Mouse (Mus musculus) liver, adult 2 months (tissue): ENCODE results near the gene Sh3bp1. TPM values are rescaled to one million over a fixed set of nuclear protein-coding genes. Genes with fewer than 3 reads are reported as not detected.

Source experiments
- DNase-seq: peaks from one replicate; pipeline ENCODE4 v3.0.0-alpha.2; 2011; ENCODE audit warnings: low read depth, low spot score; ENCODE audit errors: extremely low read depth
- H3K27ac ChIP-seq: fragments of 200-500 bp; replicated peaks from 2 replicates; pipeline ENCODE4 v1.5.1; 2012; ENCODE audit warnings: low read depth, mild to moderate bottlenecking, control low read depth, inconsistent platforms, low read length; ENCODE audit not compliant: insufficient read depth
- H3K27me3 ChIP-seq: fragments of 200-500 bp; 2 replicates; pipeline ENCODE4 v1.6.1; 2012; ENCODE audit warnings: mild to moderate bottlenecking, moderate library complexity, low read length, inconsistent platforms; ENCODE audit not compliant: control insufficient read depth, insufficient read depth
- H3K36me3 ChIP-seq: fragments of 200-500 bp; 2 replicates; pipeline ENCODE4 v1.6.1; 2012; ENCODE audit warnings: low read length, inconsistent platforms; ENCODE audit not compliant: control insufficient read depth, insufficient read depth
- H3K4me1 ChIP-seq: fragments of 200-500 bp; 2 replicates; pipeline ENCODE4 v1.6.1; 2011; ENCODE audit warnings: low read length; ENCODE audit not compliant: control insufficient read depth, insufficient read depth
- H3K4me3 ChIP-seq: fragments of 200-500 bp; 2 replicates; pipeline ENCODE4 v1.5.1; 2011; ENCODE audit warnings: low read depth, mild to moderate bottlenecking, control low read depth, low read length, moderate library complexity; ENCODE audit not compliant: insufficient read depth
- H3K79me2 ChIP-seq: fragments of 200-500 bp; 2 replicates; pipeline ENCODE4 v1.6.1; 2012; ENCODE audit warnings: inconsistent platforms, mild to moderate bottlenecking, low read length, moderate library complexity; ENCODE audit not compliant: control insufficient read depth, insufficient read depth
- H3K9ac ChIP-seq: fragments of 200-500 bp; 2 replicates; pipeline ENCODE4 v1.6.1; 2012; ENCODE audit warnings: low read depth, mild to moderate bottlenecking, control low read depth, inconsistent platforms, low read length
- CTCF ChIP-seq: fragments of 200-500 bp; IDR thresholded peaks from 2 replicates; pipeline ENCODE4 v1.5.1; 2011; ENCODE audit warnings: low read depth, low read length, control low read depth
- POLR2A ChIP-seq: fragments of 200-500 bp; IDR thresholded peaks from 2 replicates; pipeline ENCODE4 v1.6.1; 2011; ENCODE audit warnings: low read length, control low read depth; ENCODE audit not compliant: insufficient read depth; ENCODE audit errors: extremely low read depth
- WGBS: fragments of 180-500 bp; shearing (Covaris S2); methylation state at CpG from one replicate; pipeline ENCODE4 v1.1.7; 2018; 5-methylcytosine and 5-hydroxymethylcytosine counted together
- polyA plus RNA-seq: library from polyadenylated mRNA; depleted of rRNA; stranded (reverse); fragments of >200 nt; gene quantifications from 2 replicates; pipeline ENCODE4 v1.2.3, GENCODE M21; 2012
- total RNA-seq: library from RNA; depleted of rRNA; stranded (reverse); fragments of >200 nt; gene quantifications from 2 replicates; pipeline ENCODE4 v1.2.3, GENCODE M21; 2014

Sh3bp1 gene
- total and polyA plus RNA-seq, 2 experiments, result 0.37 to 6.0 TPM

GRCm38 (mm10) chr15:78942663-78943062, 43.1 kb downstream of the Sh3bp1 start:
- H3K27ac ChIP-seq, result 0 out of 2 replicates have a peak overlapping the region, but pooled peaks have one; percentile 3
- no peaks in the 10 kb centered on the region for H3K27me3 ChIP-seq
- H3K4me1 ChIP-seq, result no peaks in the 10 kb centered on the region
- H3K36me3 ChIP-seq, result no peaks in the 10 kb centered on the region
- no peaks in the 10 kb centered on the region for H3K79me2 ChIP-seq
- 4% methylated on average over 9 of the region's 9 CpGs for WGBS
- peak overlapping the region; percentile 17; the same call in 1 of the 2 replicates for H3K9ac ChIP-seq
- peak overlapping the region; percentile 41 for H3K4me3 ChIP-seq
- peak; percentile 74 for DNase-seq
- TF ChIP-seq POLR2A, result no peak
- peak; percentile 82 for TF ChIP-seq CTCF

GRCm38 (mm10) chr15:78946232-78946631, 46.7 kb downstream of the Sh3bp1 start:
- TF ChIP-seq CTCF, result no peak
- TF ChIP-seq POLR2A, result no peak
- Histone ChIP-seq H3K36me3 (no peaks in the 10 kb centered on the region), H3K4me3 (no peak overlapping the region), H3K4me1 (no peaks in the 10 kb centered on the region), H3K79me2 (no peaks in the 10 kb centered on the region), H3K27me3 (no peaks in the 10 kb centered on the region), H3K9ac (no peak overlapping the region), H3K27ac (no peak overlapping the region)
- 80% methylated on average over 7 of the region's 7 CpGs for WGBS
- no peak for DNase-seq

- H3K79me2 ChIP-seq, result no peaks in the 10 kb centered on the region
- H3K27ac ChIP-seq, result no peak within 1 kb of the TSS
- no peaks in the 10 kb centered on the region for H3K27me3 ChIP-seq
- under 1% methylated on average over 24 of the region's 24 CpGs for WGBS
- peak; percentile 92 for DNase-seq
- TF ChIP-seq CTCF, result no peak
- no peak for TF ChIP-seq POLR2A
- no peaks in the 10 kb centered on the region for H3K36me3 ChIP-seq
- no peak within 1 kb of the TSS for H3K4me3 ChIP-seq
- H3K9ac ChIP-seq, result no peak within 1 kb of the TSS
- no peaks in the 10 kb centered on the region for H3K4me1 ChIP-seq
Observed at GRCm38 (mm10) chr15:78947657-78948056, 48.1 kb downstream of the Sh3bp1 start, which contains the start of gene Triobp. TSS of gene Triobp (plus strand) at chr15:78947724.

GRCm38 (mm10) chr15:78948152-78948725, 48.7 kb downstream of the Sh3bp1 start:
- H3K36me3 ChIP-seq, result no peaks in the 10 kb centered on the region
- H3K27ac ChIP-seq, result no peak overlapping the region
- no peak for DNase-seq
- H3K27me3 ChIP-seq, result no peaks in the 10 kb centered on the region
- WGBS, result 14% methylated on average over 11 of the region's 11 CpGs
- TF ChIP-seq POLR2A, result no peak
- TF ChIP-seq CTCF, result no peak
- H3K9ac ChIP-seq, result no peak overlapping the region
- no peaks in the 10 kb centered on the region for H3K4me1 ChIP-seq
- H3K79me2 ChIP-seq, result no peaks in the 10 kb centered on the region
- H3K4me3 ChIP-seq, result no peak overlapping the region

GRCm38 (mm10) chr15:78948883-78949282, 49.3 kb downstream of the Sh3bp1 start:
- no peak for DNase-seq
- Histone ChIP-seq H3K36me3 (no peaks in the 10 kb centered on the region), H3K79me2 (no peaks in the 10 kb centered on the region), H3K27me3 (no peaks in the 10 kb centered on the region), H3K4me1 (no peaks in the 10 kb centered on the region), H3K4me3 (no peak overlapping the region), H3K9ac (no peak overlapping the region), H3K27ac (no peak overlapping the region)
- TF ChIP-seq CTCF (no peak), POLR2A (no peak)
- 97% methylated on average over 3 of the region's 3 CpGs for WGBS

- no peak overlapping the region for H3K9ac ChIP-seq
- H3K36me3 ChIP-seq, result no peaks in the 10 kb centered on the region
- H3K79me2 ChIP-seq, result no peaks in the 10 kb centered on the region
- H3K4me3 ChIP-seq, result no peak overlapping the region
- H3K4me1 ChIP-seq, result no peaks in the 10 kb centered on the region
- DNase-seq, result no peak
- TF ChIP-seq CTCF, result no peak
- no peak for TF ChIP-seq POLR2A
- H3K27ac ChIP-seq, result no peak overlapping the region
- WGBS, result 71% methylated on average over 3 of the region's 3 CpGs
- H3K27me3 ChIP-seq, result no peaks in the 10 kb centered on the region
Observed at GRCm38 (mm10) chr15:78955663-78956062, 56.1 kb downstream of the Sh3bp1 start.
